Mouse (Mus musculus): ENCODE results near the gene Cntfr.
"Not testable (repeated sequence)": the region's sequence is repeated elsewhere in the genome, so short reads cannot be mapped to it uniquely, and the experiment has no call there.

Gene Cntfr

DNA sequence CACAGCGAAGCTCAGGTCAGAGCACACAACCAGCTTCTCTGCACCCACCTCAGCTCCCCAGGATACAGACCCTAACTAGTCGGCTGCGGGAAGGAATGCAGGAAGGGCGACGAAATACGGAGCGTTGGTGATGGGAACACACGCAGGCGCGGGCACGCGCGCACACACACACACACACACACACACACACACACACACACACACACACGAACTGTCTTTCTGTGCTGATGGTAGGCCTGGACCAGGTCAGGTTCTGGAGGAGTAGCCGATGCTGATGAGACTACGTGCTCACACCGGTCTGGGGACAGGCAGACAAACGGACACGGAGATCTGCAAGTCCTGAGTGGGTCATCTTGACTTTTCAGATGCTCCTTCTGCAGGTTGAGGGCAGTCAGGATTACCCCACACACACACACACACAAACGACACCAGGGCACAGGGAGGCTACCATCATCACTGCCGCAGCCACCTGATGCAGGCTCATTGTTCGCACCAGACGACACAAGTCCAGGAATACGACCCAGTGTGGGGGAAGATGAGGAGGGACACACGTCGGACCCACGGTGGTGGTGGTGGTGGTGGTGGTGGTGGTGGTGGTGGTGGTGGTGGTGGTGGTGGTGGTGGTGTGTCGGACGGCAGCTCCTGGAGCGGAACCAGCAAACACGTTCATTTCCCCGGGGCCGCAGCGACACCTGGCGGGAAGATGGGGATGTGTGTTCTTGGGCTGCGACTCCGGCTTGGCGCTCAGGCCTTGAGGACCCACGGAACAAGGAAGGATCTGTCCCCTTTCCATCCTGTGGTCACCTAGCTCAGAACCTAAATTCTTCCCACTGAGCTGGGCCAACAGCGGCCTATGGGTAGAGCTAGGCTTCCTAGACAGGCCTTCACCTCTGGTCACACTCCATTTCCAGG is at the start of gene Cntfr:
Gene Cntfr (minus strand): TSS at position 160 of the 912 bp plus-strand sequence.
- DNase-seq (ENCODE audit: low spot score): not testable (repeated sequence)

DNA sequence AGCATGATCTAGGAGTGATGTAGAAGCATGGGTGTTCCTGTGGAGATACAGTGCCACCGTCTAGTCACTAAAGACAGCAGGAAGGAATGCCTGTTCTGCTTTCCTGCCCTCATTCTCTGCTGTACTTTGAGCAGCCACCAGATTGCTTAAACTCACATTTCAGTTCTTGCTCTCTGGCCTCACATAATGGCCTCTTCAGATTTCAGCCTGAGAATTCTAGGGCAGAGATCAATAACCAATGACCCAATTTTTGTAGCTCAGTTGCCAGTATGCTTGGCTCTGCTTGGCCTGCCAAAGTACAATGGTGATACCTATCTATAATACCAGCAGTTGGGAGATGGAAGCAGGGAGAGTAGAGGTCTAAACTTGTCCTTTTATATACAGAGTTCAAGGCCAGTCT is 48.1 kb upstream of the Cntfr start:
- peak; percentile 62 for DNase-seq (ENCODE audit: low spot score)

DNA sequence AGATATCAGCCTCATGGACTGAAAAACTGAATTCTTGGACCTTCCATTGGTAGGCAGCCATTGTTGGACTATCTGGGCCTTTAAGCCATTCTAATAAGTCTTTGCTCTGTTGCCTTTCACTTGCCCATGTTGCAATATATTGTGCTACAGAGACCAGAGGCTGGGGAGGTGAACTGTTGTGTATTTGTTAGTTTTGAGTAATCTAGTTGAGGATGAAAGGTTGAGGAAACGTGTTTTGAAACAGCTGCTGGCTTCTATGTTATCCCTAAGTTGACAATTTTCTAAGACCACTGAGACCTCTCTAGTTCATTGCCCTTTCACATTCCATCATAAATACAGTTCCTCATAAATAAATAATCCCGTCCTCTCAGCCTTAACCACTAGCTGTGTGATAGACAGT is 47.2 kb upstream of the Cntfr start:
- DNase-seq (ENCODE audit: low spot score): peak; percentile 52

DNA sequence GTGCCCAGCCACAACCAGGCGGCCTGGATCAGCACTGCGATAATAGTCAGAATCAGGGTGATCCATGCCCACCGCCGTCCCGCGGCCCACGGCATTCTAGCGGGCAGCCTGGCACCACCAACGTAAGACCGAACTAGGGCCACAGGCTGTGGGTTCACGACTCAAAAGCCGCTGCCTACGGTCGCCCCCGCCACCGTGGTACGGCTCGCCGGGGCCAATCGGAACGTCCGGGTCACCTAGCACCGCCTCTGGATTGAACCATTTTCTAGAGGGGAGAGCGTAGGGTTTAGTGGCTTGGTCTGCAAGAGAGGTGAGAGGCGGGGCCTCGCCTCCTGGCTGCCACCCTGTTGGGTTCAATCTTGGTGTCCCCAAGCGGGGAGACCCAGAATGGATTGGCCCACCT is 44.3 kb upstream of the Cntfr start:
- DNase-seq (ENCODE audit: low spot score): peak; percentile 94

DNA sequence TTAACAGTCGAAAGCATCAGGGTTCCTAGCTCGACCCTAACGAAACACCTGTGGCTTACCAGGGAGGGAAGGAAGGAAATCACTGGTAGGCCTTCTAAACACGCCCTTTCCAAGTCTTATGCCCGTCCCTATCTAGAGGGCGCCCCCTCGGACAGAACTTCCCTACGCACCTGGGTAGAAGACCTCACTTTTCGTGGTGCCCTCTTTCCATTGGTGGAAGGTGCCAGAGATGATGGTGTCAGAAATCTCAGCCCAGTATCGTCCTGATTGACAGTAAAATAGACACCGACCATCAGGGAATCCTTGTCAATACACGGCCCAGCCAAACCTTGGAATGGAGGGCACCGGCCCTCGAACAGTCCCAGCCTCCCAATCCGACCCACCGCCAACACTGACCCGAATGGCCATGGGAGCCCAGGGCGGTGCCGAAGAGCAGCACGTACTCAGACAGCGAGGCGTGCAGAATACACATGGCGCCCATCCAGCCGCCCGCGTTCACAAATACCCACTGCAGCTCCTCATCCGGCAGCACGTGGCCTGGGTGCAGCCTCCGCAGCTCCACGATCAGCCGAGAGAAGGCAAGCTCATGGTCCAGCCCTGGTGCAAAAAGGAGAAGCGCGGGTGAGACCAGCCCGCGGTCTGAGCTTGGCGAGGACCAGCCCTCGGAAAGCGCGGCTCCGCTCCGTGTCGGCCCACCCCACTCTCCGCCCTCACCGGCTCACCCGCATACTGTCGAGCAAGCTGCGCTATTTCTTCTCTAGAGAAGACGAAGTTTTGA is 43.7 kb upstream of the Cntfr start:
- DNase-seq (ENCODE audit: low spot score): peak; percentile 59

DNA sequence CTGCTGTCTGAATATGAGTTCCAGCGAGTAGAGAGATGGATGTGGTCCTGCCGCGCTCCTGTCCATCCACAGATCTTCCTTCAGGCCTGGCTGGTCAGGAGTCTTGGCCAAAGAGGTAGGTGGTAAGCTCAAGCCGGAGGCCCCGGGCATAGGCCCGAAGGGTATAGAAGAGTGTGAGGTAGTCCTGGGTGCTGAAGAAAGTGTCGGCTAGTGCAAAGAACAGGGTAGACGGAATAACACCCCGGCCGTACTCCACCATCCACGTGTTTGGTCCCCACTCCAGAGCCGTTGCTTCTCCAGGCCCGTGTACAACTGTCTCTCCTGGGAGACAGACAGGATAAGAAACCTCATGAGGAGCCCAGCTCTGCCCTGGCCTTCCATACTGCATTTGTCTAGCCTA is 42.4 kb upstream of the Cntfr start:
- DNase-seq (ENCODE audit: low spot score): no peak

DNA sequence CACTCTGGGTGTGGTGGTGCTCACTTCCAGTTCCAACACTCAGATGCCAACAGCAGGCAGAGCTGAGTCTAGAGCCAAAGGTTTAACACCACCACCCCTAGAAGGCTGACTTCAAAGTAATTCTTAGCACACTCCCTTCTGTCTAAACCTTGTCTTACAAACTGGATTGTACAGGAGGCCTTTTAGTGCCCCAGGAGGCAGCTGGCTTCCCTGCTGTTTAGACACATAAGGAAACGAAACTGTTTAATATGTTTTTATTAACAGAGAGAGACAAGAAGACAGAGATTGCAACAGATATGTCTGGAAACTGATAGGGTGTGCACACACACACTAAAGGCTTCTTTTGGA is 41.3 kb upstream of the Cntfr start:
- no peak for DNase-seq (ENCODE audit: low spot score)

DNA sequence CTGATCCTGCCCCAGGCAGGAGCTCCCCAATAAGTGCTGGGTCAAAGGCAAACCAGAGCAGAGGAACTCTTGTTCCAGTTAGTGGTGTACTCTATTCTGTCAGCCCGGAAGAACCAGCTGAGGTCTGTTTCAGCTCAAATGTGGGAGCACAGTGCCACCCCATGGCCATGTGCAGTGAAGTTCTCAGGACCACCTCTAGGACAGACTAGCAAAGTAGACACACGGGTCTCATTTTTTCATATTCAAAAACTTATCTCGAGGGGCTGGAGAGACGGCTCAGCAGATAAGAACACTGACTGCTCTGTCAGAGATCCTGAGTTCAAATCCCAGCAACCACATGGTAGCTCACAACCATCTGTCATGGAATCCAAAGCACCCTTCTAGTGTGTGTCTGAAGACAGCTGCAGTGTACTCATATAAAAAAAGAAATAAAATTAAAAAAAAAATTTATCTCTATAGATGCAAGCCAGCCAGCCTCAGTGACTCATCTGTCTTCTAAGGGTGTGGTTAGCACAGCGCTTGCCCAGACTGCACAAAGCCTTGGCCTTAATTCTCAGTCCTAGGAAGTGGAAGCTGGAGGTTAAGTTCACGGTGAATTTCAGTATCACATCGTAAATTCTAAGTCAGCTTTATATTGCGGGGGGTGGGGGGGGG is 40.8 kb upstream of the Cntfr start:
- peak; percentile 87 for DNase-seq (ENCODE audit: low spot score)

DNA sequence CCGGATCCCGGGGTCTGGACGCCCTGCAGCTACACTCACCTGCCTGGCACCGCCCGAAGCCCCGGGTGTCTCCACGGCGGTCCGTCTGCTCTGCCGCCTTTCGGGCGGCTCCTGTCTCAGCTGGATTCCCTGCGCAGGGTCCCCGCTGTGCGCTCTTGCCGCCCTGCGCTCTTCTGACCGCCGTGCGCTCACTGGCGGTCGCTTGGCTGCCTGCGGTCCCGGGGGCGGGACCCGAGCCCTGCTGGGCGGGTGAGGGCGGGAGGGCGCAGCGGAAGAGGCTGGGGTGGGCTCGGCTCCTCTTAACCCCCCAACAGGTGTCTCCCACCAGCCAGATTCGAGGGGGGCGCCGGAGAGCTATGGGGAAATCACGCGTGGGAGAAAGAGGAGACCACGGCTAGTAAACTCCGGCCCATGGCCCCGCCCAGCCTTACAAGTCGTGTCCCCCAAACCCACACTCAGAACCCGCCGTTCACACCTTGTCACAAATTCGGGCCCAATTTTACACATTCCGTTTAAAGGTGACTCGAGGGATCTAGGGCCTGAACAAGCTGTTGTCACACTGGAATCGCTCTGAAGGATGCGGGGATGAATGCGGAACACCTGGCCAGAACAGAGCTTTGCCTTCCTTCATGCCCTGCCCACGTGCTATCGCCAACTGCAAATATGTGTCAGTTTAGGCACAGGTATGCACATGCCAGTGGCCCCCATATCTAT is 34.3 kb upstream of the Cntfr start, which contains the start of gene Arid3c:
Gene Arid3c (minus strand): TSS at position 91 of the 714 bp plus-strand sequence.
- DNase-seq (ENCODE audit: low spot score): no peak

DNA sequence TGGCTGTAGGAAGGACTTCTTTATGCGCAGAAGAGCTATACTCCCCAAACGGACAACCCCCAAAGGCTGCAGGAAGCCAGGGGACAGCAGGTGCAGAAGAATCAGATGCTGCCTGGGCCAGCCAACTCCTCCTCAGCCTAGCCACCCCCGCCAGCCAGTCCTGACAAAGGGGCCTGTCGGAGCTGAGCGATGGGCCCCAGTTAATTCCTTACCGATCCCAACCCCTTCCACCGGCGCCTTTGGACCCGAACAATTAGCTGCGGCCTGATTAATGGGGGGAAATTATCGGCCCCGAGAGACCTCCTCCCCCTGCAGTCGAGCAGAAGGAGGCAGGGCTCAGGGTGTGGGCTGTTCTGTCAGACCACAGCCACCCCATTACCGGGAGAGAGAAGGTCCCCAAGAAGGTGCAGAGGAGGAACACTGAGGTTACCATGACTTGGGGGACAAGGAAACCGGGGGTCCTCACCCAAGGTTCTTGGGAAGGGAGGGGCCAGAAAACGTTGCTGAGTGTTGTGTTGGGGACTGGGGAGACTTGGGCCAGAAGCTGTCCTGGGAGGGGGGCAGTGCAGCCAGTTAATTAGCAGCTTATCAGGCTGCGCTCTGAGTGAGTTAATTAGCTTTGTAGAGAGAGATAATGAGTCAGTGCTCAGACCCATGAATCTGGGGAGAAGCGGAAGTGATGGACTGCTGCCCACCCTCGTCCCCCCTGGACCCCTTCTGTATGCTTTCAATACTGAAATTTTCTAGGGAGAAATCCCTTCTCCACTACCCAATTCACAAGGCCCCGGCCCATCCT is 30.1 kb upstream of the Cntfr start:
- no peak for DNase-seq (ENCODE audit: low spot score)

DNA sequence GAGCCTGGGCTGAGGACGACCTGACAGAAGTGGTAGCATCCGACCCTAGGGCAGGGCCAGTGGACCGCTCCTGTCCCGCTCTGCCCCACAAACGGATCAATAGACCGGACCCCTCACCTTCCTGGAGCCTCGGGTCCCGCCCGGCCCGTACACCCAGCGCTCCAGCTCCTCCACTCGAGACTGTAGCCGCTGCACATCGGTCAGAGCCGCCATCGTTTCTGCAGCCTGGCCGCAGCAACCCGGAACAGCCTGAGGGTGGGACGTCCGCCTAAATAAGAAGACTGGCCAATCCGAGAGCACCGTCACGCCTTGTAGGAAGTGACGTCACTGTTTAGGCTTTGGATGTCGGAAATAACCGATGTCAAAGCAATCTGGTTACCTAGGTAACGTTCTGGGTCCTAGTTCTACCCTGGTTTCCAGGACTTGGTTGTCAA is 26.0 kb upstream of the Cntfr start, which contains the start of gene Dctn3:
Gene Dctn3 (minus strand): TSS at position 253 of the 434 bp plus-strand sequence.
- peak; percentile 96 for DNase-seq (ENCODE audit: low spot score)

DNA sequence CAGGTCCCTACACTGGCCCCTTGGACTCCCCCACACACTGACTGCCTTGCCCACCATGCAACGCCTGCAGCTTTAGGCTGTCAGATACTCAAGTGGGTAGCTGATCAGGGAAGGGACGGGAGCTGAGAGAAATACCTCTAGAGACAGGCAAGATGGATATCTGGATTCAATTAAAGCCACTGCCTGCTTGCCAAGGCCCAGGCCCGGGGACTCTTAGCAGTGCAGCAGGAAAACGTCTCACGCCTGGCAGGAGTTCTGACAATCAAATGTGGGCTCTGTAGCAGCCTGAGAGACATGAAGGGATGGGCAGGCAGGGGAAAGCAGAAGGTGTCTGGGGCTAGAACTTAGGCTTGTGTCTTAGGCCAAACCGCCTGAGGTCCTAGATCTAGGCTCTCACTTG is 19.9 kb upstream of the Cntfr start:
- no peak for DNase-seq (ENCODE audit: low spot score)

DNA sequence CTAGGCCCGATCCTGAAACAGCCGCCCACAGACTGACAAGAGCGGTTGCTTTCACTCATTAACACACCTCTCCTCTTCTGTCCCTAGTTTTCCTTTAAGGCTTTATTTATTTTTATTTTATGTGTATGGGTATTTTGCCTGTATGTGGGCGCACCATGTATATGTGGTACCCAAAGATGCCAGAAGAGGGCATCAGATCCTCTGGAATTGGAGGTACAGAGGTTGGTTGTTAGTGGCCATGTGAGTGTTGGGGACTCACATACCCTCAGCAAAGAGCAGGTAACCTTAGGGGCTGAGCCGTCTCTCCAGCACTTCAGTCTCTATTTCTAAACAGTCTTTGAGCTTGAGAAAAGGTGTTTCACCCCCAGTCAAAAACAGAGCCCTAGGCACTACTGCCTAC is 18.7 kb upstream of the Cntfr start:
- DNase-seq (ENCODE audit: low spot score): peak; percentile 45

DNA sequence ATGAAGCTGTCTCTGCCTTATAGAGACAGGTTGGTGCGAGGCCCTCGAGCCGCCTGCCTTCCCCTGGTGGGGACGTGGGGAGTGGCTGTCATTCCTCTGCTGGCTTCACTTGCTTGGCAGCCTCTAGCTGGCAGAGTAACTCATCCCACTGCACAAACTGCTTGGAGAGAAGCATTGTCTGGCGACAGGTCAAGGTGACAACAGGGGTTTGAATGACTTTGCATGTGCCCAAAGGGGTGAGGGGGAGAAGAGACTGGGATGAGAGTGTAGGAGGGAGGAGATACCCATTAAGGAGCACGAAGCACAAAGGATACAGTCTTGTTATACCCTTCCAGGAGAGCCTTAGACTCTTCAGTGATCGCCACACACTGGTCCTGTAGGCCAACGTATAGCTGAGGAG is 18.2 kb upstream of the Cntfr start:
- no peak for DNase-seq (ENCODE audit: low spot score)

DNA sequence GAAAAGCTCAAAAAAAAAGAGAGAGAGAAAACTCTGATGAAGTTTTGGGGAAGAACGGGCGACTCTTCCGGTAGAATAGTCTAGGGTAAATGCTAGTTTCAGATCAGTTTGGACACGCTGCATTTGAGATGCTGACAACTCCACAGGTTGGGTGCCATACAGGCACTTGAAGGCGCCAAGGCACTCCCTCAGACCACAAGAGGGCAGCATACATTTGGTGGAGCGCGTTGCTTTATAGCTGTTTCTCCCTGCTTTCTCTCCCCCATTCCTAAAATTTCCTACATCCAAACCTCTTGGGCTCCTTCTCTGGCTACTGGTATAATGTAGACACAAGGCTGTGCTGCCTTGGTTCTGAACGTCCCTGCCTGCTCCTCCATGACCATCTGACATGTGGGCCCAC is 17.4 kb upstream of the Cntfr start:
- peak; percentile 86 for DNase-seq (ENCODE audit: low spot score)

DNA sequence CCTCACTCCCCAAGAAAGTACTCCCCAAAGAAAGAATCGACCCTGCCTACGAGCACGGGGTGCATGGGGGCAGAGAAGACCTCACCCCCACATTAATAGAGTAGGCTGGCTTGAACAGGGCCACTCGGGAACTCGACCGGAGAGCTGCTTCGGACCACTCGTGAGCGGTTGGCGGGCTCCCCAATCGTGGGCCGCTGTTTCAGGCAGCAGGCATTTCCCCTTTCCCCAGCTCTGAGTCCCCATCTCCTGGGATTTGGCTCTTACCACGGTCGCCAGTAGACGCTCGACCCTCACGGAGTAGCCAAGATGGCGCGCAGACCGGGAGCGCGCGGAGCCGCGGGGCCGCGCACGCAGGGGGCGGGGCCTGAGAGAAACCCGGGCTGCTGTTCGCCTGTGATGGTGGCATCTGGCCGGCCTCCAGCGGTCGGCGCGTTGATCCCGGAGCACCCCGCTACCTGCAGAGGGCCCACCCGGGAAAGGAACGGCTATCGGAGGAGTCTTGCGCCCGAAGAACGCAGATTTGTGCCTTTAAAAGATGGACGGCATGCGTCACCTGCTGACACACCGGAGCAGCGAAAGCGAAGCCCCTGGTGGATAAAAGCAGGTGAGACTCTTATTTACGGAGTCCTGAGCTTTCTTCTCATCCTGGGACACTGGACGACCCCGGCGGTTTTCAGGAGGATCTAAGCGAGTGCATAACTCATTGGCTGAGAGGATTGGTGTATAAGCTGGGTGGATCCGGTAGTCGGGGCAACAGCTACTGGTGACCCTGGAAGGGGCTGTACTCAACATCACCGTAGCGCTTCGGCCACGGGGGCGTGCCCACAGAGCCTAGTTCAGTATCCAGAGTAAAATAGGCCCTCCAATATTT is 16.5 kb upstream of the Cntfr start, which contains the start of gene Rpp25l:
Gene Rpp25l (minus strand): TSS at position 338 of the 871 bp plus-strand sequence.
- peak; percentile 78 for DNase-seq (ENCODE audit: low spot score)

DNA sequence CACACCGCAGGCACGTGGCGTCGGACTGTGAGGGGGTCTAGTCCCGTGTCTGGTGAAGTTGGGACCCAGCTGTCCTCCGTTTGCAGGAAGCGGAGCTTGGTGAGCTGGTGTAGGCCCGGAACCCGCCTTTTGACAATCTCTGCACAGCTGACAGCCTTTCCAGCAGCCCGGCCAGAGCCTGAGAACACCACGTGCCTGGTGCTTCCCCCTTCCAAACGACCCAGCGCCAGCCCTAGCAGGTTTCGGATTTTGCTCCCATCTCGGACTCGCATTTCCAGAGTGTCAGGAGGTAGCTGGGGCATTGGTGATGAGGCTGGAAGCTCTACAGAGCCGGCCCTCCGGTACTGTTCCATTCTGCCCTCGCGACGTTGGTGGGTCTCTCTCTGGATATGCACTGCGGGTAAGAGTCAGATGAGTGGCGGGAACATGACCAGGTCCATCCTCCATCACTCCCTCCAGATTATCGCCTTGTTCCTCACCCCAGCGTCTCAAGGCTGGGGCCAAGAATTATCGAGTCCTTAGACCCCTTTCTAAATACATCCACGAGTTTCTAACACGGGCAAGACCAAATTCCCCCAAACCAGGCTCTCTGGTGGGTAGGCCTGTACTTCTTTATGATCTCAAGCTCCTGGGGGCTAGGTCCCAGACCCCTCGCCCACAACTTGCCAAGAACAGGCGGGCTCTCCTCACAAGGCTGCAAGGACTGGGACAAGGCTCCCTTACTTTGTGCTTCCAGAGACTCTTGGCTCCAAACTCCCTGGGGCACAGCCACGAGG is 15.7 kb upstream of the Cntfr start:
- no peak for DNase-seq (ENCODE audit: low spot score)

DNA sequence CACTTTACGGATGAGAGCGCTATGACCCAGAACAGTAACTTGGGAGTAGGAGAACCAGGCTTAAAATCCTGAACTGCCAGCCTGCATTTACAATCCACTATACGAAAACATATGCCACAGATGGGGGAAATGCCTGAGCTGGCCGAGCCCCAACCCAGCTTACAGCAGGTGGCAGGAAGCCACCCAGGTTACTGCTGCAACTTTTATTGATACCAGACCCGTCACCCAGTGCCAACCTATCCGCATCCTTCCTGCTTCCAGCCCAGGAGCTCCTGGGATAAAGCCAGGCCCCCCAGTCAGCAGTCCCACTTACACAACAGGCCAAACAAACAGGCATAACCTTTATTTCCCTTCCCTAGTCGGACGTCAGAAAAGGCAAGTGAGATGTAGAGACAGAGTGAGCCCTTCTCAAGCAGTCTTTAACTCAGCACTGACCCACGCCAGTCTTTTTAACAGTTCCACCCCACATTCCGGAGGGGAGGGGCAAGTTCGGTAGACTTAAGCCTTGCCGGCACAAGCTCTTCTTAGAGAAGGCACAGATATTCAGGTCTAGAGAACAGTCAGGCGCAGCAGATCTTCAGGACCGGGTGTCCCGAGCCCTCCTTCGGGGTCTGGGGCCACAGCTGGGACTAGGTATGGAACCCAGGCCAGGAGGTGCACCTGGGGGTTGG is 15.0 kb upstream of the Cntfr start:
- no peak for DNase-seq (ENCODE audit: low spot score)

DNA sequence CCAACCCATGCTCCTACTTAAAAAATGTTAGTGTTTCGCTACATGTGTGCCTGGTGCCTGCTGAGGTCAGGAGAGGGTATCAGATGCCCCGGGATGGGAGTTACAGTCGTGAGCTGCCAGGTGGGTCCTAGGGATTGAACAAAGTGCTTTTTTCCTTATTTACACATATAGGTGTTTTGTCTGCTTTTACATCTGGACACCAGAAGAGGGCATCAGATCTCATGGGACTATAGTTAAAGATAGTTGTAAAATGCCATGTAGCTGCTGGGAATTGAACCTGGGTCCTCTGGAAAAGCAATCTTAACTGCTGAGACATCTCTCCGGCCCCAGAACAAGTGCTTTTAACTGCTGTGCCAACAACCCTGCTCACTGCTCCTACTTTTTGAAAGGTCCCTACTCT is 13.3 kb upstream of the Cntfr start:
- DNase-seq (ENCODE audit: low spot score): no peak
